Mouse (Mus musculus): Measurements from ENCODE around the gene Krtap1-3.
"Not testable (repeated sequence)": the region's sequence is repeated elsewhere in the genome, so short reads cannot be mapped to it uniquely, and the experiment has no call there.

Krtap1-3 gene

GRCm38 (mm10) chr11:99590981-99591380 lies at the start of gene Krtap1-3:
TSS of gene Krtap1-3 (minus strand) at chr11:99591339.
- DNase-seq (ENCODE audit: extremely low spot score, low read depth, low spot score): no peak

- no peak for DNase-seq (ENCODE audit: extremely low spot score, low read depth, low spot score)
Observed at GRCm38 (mm10) chr11:99640926-99641325, 49.8 kb upstream of the Krtap1-3 start.

- no peak for DNase-seq (ENCODE audit: extremely low spot score, low read depth, low spot score)
Observed at GRCm38 (mm10) chr11:99637086-99637485, 45.9 kb upstream of the Krtap1-3 start.

GRCm38 (mm10) chr11:99634653-99635134 lies 43.6 kb upstream of the Krtap1-3 start, which contains the start of gene Krtap4-2:
TSS of gene Krtap4-2 (minus strand) at chr11:99635084.
- no peak for DNase-seq (ENCODE audit: extremely low spot score, low read depth, low spot score)

GRCm38 (mm10) chr11:99633293-99633692 lies 42.2 kb upstream of the Krtap1-3 start:
- no peak for DNase-seq (ENCODE audit: extremely low spot score, low read depth, low spot score)

GRCm38 (mm10) chr11:99630890-99631289 lies 39.8 kb upstream of the Krtap1-3 start:
- DNase-seq (ENCODE audit: extremely low spot score, low read depth, low spot score): no peak

GRCm38 (mm10) chr11:99628138-99628537 lies 37.0 kb upstream of the Krtap1-3 start, which contains the start of gene Krtap4-1:
TSS of gene Krtap4-1 (minus strand) at chr11:99628238.
- no peak for DNase-seq (ENCODE audit: extremely low spot score, low read depth, low spot score)

GRCm38 (mm10) chr11:99620335-99620734 lies 29.2 kb upstream of the Krtap1-3 start, which contains the start of gene Gm11562:
TSS of gene Gm11562 (minus strand) at chr11:99620435.
- no peak for DNase-seq (ENCODE audit: extremely low spot score, low read depth, low spot score)

- no peak for DNase-seq (ENCODE audit: extremely low spot score, low read depth, low spot score)
Observed at GRCm38 (mm10) chr11:99614796-99615363, 23.7 kb upstream of the Krtap1-3 start, which contains the start of gene Krtap2-4. TSS of gene Krtap2-4 (minus strand) at chr11:99614846.

GRCm38 (mm10) chr11:99610089-99610488 lies 18.9 kb upstream of the Krtap1-3 start, which contains the start of gene Gm11937:
TSS of gene Gm11937 (minus strand) at chr11:99610189.
- not testable (repeated sequence) for DNase-seq (ENCODE audit: extremely low spot score, low read depth, low spot score)

- DNase-seq (ENCODE audit: extremely low spot score, low read depth, low spot score): no peak
Observed at GRCm38 (mm10) chr11:99609126-99609525, 18.0 kb upstream of the Krtap1-3 start.

GRCm38 (mm10) chr11:99603208-99603607 lies 12.1 kb upstream of the Krtap1-3 start, which contains the start of gene Gm11938:
TSS of gene Gm11938 (minus strand) at chr11:99603308.
- DNase-seq (ENCODE audit: extremely low spot score, low read depth, low spot score): not testable (repeated sequence)

GRCm38 (mm10) chr11:99597742-99598141 lies 6.6 kb upstream of the Krtap1-3 start, which contains the start of gene Krtap9-3:
TSS of gene Krtap9-3 (minus strand) at chr11:99598105.
- DNase-seq (ENCODE audit: extremely low spot score, low read depth, low spot score): not testable (repeated sequence)

GRCm38 (mm10) chr11:99585096-99585495 lies 6.0 kb downstream of the Krtap1-3 start:
- DNase-seq (ENCODE audit: extremely low spot score, low read depth, low spot score): no peak

GRCm38 (mm10) chr11:99583245-99583704 lies 7.9 kb downstream of the Krtap1-3 start, which contains the start of gene Krtap1-4:
TSS of gene Krtap1-4 (minus strand) at chr11:99583654.
- no peak for DNase-seq (ENCODE audit: extremely low spot score, low read depth, low spot score)

- no peak for DNase-seq (ENCODE audit: extremely low spot score, low read depth, low spot score)
Observed at GRCm38 (mm10) chr11:99581564-99581963, 9.6 kb downstream of the Krtap1-3 start.

- DNase-seq (ENCODE audit: extremely low spot score, low read depth, low spot score): no peak
Observed at GRCm38 (mm10) chr11:99581051-99581450, 10.1 kb downstream of the Krtap1-3 start.

- DNase-seq (ENCODE audit: extremely low spot score, low read depth, low spot score): no peak
Observed at GRCm38 (mm10) chr11:99580636-99581035, 10.5 kb downstream of the Krtap1-3 start, which contains the start of gene Krtap1-5. TSS of gene Krtap1-5 (minus strand) at chr11:99581016.

GRCm38 (mm10) chr11:99574106-99574505 lies 17.0 kb downstream of the Krtap1-3 start:
- peak; percentile 41 for DNase-seq (ENCODE audit: extremely low spot score, low read depth, low spot score)

- DNase-seq (ENCODE audit: extremely low spot score, low read depth, low spot score): no peak
Observed at GRCm38 (mm10) chr11:99573164-99573563, 18.0 kb downstream of the Krtap1-3 start.

GRCm38 (mm10) chr11:99566530-99566929 lies 24.6 kb downstream of the Krtap1-3 start, which contains the start of gene Krtap3-1:
TSS of gene Krtap3-1 (minus strand) at chr11:99566630.
- no peak for DNase-seq (ENCODE audit: extremely low spot score, low read depth, low spot score)

GRCm38 (mm10) chr11:99562580-99562979 lies 28.6 kb downstream of the Krtap1-3 start:
- DNase-seq (ENCODE audit: extremely low spot score, low read depth, low spot score): no peak
